Comparison of ENCODE assay signal across 30 mouse cellular contexts in the genomic region with DNA sequence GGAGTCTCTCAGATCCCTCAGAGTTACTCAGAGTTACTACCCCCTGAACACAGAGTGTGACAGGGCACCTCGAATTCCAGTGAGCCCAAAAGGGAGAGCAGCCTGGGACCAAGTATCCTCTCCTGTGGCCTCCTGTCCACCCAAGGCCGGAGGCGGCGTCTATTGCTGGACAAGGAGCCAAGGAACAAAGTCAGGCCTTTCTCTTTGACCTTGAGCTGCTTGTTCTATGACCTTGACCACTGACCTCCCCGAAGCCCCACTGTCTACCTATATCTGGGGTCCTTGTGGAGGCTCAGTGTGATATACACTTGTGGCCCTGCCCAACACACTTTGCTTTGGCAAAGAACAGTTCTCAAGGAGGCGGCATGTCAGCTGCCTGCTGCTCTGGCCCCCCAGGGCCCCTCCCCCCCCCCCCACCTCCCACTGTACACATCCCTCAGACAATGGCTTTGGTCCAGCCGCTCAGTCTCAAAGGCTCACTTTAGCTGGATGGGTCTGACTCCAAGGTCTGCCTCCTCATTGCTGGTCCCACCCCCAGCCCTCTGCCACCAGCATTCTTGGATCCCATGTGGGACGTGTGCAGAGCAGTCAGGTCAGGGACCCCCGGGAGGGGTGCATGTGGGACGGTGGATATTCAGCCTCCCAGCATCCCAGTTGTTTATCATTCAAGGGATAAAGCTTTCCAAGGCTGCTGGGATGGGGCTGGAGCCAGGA. TPM values are rescaled to one million over a fixed set of nuclear protein-coding genes. Genes with fewer than 3 reads are reported as not detected.
DNase-seq lines count a peak whose midpoint lies in the region; ATAC-seq and TF ChIP-seq lines count a peak whose summit lies in the region.
"Had no signal": no experiment of that assay in that cellular context is flagged by ENCODE, and none has a peak within 500 bp of the region (broad histone marks: within the 10 kb centered on the region; RNA-seq: fewer than 3 reads in every experiment).

No protein-coding gene starts in this region.

- DNase-seq in heart, adult 9 months (ENCODE audit: low spot score in 2 of 2) = no peak
- DNase-seq in liver, postnatal 0 days = no peak
- no peak for DNase-seq in liver, embryonic 11.5 days (ENCODE audit: low spot score)
- DNase-seq in limb, embryonic 10.5 days (ENCODE audit: low spot score) = no peak
- peak; percentile 80 for DNase-seq in testis, postnatal 10 days (ENCODE audit: low spot score)
- no peak for DNase-seq in adrenal gland, postnatal 14 days
- DNase-seq: adrenal gland, adult 8-10 months; cerebellum, adult 8-10 months; cerebellum, postnatal 25 days; gastrocnemius, adult 2 months; gastrocnemius, postnatal 36 days; heart, adult 18-20 months; heart, postnatal 10 days; kidney, adult 8-10 months; kidney, postnatal 14 days; layer of hippocampus, adult 9-11 months; lung, postnatal 4 days; midbrain, embryonic 14.5 days; right cerebral cortex, postnatal 4 days; thymus, adult 18-20 months; thymus, postnatal 25 days had no signal

- H3K27ac ChIP-seq in heart, embryonic 14.5 days (replicated peaks in 1 of 2; ENCODE audit: control insufficient read depth in 1 of 2, insufficient read depth in 1 of 2, low read depth in 2 of 2, low read length in 2 of 2) = no peak overlapping the region
- no peak overlapping the region for H3K27ac ChIP-seq in liver, postnatal 0 days (ENCODE audit: low read depth)
- H3K27ac ChIP-seq in liver, embryonic 11.5 days (ENCODE audit: low read depth, low read length) = no peak overlapping the region
- H3K27ac ChIP-seq in limb, embryonic 10.5 days = 0 out of 2 replicates have a peak overlapping the region, but pooled peaks have one; percentile 9
- H3K27ac ChIP-seq: embryonic facial prominence, embryonic 12.5 days; gastrocnemius, adult 2 months; hindbrain, embryonic 14.5 days; liver, embryonic 15.5 days had no signal

- ATAC-seq in heart, embryonic 14.5 days (ENCODE audit: insufficient number of reproducible peaks, insufficient read depth, low FRiP score, low read depth) = no peak
- no peak for ATAC-seq in liver, postnatal 0 days
- no peak for ATAC-seq in liver, embryonic 11.5 days (replicated peaks; ENCODE audit: low FRiP score)
- ATAC-seq: forebrain, embryonic 16.5 days; lung, postnatal 0 days had no signal

- no peaks in the 10 kb centered on the region for H3K36me3 ChIP-seq in heart, embryonic 14.5 days (ENCODE audit: control insufficient read depth, insufficient read depth, low read length)
- peaks cover 46% of the 10 kb centered on the region for H3K36me3 ChIP-seq in liver, postnatal 0 days (replicated peaks; ENCODE audit: insufficient read depth, low read length)
- H3K36me3 ChIP-seq in liver, embryonic 11.5 days (ENCODE audit: control insufficient read depth, insufficient read depth, low read length) = no peaks in the 10 kb centered on the region; the same call in 1 of the 2 replicates
- H3K36me3 ChIP-seq in limb, embryonic 10.5 days = no peaks in the 10 kb centered on the region
- H3K36me3 ChIP-seq: embryonic facial prominence, embryonic 12.5 days; G1E; heart, embryonic 12.5 days had no signal

- no peak overlapping the region for H3K4me2 ChIP-seq in heart, embryonic 14.5 days (ENCODE audit: low read length)
- H3K4me2 ChIP-seq in liver, postnatal 0 days (ENCODE audit: low read depth, low read length) = 0 out of 2 replicates have a peak overlapping the region, but pooled peaks have one; percentile 14
- no peak overlapping the region for H3K4me2 ChIP-seq in liver, embryonic 11.5 days
- H3K4me2 ChIP-seq: embryonic facial prominence, embryonic 12.5 days; heart, embryonic 12.5 days; hindbrain, embryonic 14.5 days; liver, embryonic 15.5 days had no signal

- no peak for TF ChIP-seq CTCF in liver, postnatal 0 days (IDR thresholded peaks at IDR 0.05; ENCODE audit: low read depth)

- H3K9ac ChIP-seq in heart, embryonic 14.5 days (ENCODE audit: low read length) = 0 out of 2 replicates have a peak overlapping the region, but pooled peaks have one; percentile 25
- H3K9ac ChIP-seq in liver, postnatal 0 days (replicated peaks) = no peak overlapping the region
- no peak overlapping the region for H3K9ac ChIP-seq in liver, embryonic 11.5 days (ENCODE audit: low read depth, low read length)
- H3K9ac ChIP-seq: embryonic facial prominence, embryonic 12.5 days; heart, embryonic 12.5 days; hindbrain, embryonic 14.5 days; liver, embryonic 15.5 days had no signal

- H3K27me3 ChIP-seq in heart, embryonic 14.5 days (ENCODE audit: control insufficient read depth, insufficient read depth, low read length) = peaks cover 12% of the 10 kb centered on the region
- no peaks in the 10 kb centered on the region for H3K27me3 ChIP-seq in liver, postnatal 0 days (ENCODE audit: insufficient read depth, low read length)
- H3K27me3 ChIP-seq in liver, embryonic 11.5 days (replicated peaks; ENCODE audit: control insufficient read depth, insufficient read depth, low read length) = 0 out of 2 replicates have a peak, but pooled peaks cover 4% of the 10 kb centered on the region
- peaks cover 16% of the 10 kb centered on the region for H3K27me3 ChIP-seq in limb, embryonic 10.5 days (ENCODE audit: low read depth, poor library complexity, severe bottlenecking)

- TF ChIP-seq EP300 in liver, postnatal 0 days (IDR thresholded peaks at IDR 0.05; ENCODE audit: low read depth) = no peak

- H3K9me3 ChIP-seq in heart, embryonic 14.5 days (ENCODE audit: control insufficient read depth, low read length) = no peaks in the 10 kb centered on the region
- H3K9me3 ChIP-seq in liver, postnatal 0 days (ENCODE audit: low read length) = no peaks in the 10 kb centered on the region
- H3K9me3 ChIP-seq in liver, embryonic 11.5 days (ENCODE audit: control insufficient read depth, low read length) = no peaks in the 10 kb centered on the region
- no peaks in the 10 kb centered on the region for H3K9me3 ChIP-seq in limb, embryonic 10.5 days (replicated peaks)
- H3K9me3 ChIP-seq: embryonic facial prominence, embryonic 12.5 days; G1E; heart, embryonic 12.5 days; liver, embryonic 15.5 days had no signal

- H3K4me1 ChIP-seq in heart, embryonic 14.5 days (ENCODE audit: control insufficient read depth in 2 of 2, insufficient read depth in 2 of 2, low read length in 2 of 2) = no peaks in the 10 kb centered on the region
- 0 out of 2 replicates have a peak, but pooled peaks cover 2% of the 10 kb centered on the region for H3K4me1 ChIP-seq in liver, postnatal 0 days (ENCODE audit: insufficient read depth)
- H3K4me1 ChIP-seq in liver, embryonic 11.5 days (replicated peaks; ENCODE audit: control insufficient read depth, insufficient read depth, low read length) = peaks cover 6% of the 10 kb centered on the region; the same call in 1 of the 2 replicates
- H3K4me1 ChIP-seq in limb, embryonic 10.5 days = peaks cover 14% of the 10 kb centered on the region

- WGBS in heart, embryonic 14.5 days = 67% methylated on average over 10 of the region's 10 CpGs
- 75% methylated on average over 10 of the region's 10 CpGs for WGBS in liver, postnatal 0 days (ENCODE audit: insufficient replicate concordance)
- WGBS in liver, embryonic 11.5 days = 73% methylated on average over 10 of the region's 10 CpGs
- WGBS in limb, embryonic 10.5 days = 75% methylated on average over 10 of the region's 10 CpGs

- H3K4me3 ChIP-seq in heart, embryonic 14.5 days (ENCODE audit: control insufficient read depth in 1 of 2, insufficient read depth in 1 of 2, low read depth in 1 of 2, low read length in 2 of 2) = no peak overlapping the region
- H3K4me3 ChIP-seq in liver, postnatal 0 days (ENCODE audit: low read depth, low read length) = no peak overlapping the region
- no peak overlapping the region for H3K4me3 ChIP-seq in liver, embryonic 11.5 days (ENCODE audit: low read depth, low read length)
- no peak overlapping the region for H3K4me3 ChIP-seq in limb, embryonic 10.5 days
- H3K4me3 ChIP-seq: embryonic facial prominence, embryonic 12.5 days; gastrocnemius, adult 2 months; heart, embryonic 12.5 days; liver, embryonic 15.5 days; megakaryocyte, embryonic 14.5 days had no signal

RNA-seq across cellular contexts. Expression of a gene that starts 6.3 kb away (rescaled TPM):
- polyA plus RNA-seq in heart, embryonic 14.5 days (2014; fragmentation: Nextera tagmentation; extraction: Ambion mirVana) = 8.5 and 10.0 TPM in 2 replicates
- polyA plus RNA-seq in liver, postnatal 0 days (2015; fragmentation: Nextera tagmentation; extraction: Ambion mirVana) = 853 and 957 TPM in 2 replicates
- polyA plus RNA-seq in liver, embryonic 11.5 days (2014; fragmentation: Nextera tagmentation; extraction: Ambion mirVana) = 65.1 and 72.4 TPM in 2 replicates
- polyA plus RNA-seq in limb, embryonic 10.5 days (2016; fragmentation: Nextera tagmentation; extraction: Ambion mirVana) = 6.1 and 6.8 TPM in 2 replicates
- total RNA-seq in adrenal gland, postnatal 14 days (2021) = 46.9 and 410 TPM in 2 replicates
- total RNA-seq: G1E had no signal
- polyA plus RNA-seq: G1E had no signal

Comparison
In these comparisons a context has a peak if more than half of its experiments do, and no peak if none do; other contexts are left out.
1. RNA of a gene that starts 6.3 kb away (polyA plus RNA-seq): 853 to 957 TPM in liver, postnatal 0 days; 65.1 to 72.4 TPM in liver, embryonic 11.5 days, 8.5 to 10.0 TPM in heart, embryonic 14.5 days and 6.1 to 6.8 TPM in limb, embryonic 10.5 days; every median in the first group is over 10 times any median in the second.